Mouse (Mus musculus) thymus, adult 2 months (tissue): ENCODE results near the gene Ift52.

Experiments
- CTCF ChIP-seq: fragments of 200-500 bp; IDR thresholded peaks from 2 replicates; pipeline ENCODE4 v1.5.1; 2012; ENCODE audit warnings: mild to moderate bottlenecking, control low read depth, low read length, moderate library complexity, borderline replicate concordance; ENCODE audit not compliant: control insufficient read depth, poor library complexity, insufficient read depth; ENCODE audit errors: extremely low read depth
- POLR2A ChIP-seq: fragments of 200-500 bp; IDR thresholded peaks from 2 replicates; pipeline ENCODE4 v1.6.1; 2012; ENCODE audit warnings: mild to moderate bottlenecking, low read length, control low read depth, moderate library complexity; ENCODE audit not compliant: control insufficient read depth, poor library complexity, insufficient read depth; ENCODE audit errors: extremely low read depth

DNA sequence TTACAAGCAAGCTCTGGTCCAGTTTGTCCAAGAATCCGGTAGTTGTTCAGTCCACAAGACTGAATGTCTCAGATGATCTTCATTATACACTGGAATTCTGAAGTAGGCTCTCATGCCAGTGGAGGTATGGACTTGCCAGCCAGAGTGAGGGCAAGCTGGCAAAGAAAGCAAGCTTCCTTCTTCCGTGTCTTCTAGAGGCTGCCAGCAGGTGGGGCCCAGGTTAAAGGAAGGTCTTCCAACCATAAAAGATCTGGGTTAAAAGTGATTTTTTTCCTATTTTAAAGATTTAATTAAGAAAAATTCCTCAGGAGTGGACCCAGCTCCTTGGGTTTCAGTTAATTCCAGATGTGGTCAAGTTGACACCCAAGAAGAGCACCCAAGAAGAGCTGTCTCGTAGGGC lies 53.1 kb downstream of the Ift52 start:
- TF ChIP-seq POLR2A = no peak
- TF ChIP-seq CTCF = no peak
